Mouse (Mus musculus) mouse embryonic stem cell (cell line): Measurements from ENCODE around the gene Wdr82.

Experiments
- in situ Hi-C, 2 experiments: fragments of 300-500 bp; cut with MboI; formaldehyde crosslinking; loops; 1 replicate in 1 of 2; 3 replicates in 1 of 2; pipeline ENCODE4 v1.14.3; 2019 to 2020; ENCODE audit warnings: low sequenced_read_pairs in 2 of 2, low pct_unique_long_range_greater_than_20kb in 1 of 2, mixed read lengths in 1 of 2; ENCODE audit not compliant: unreplicated experiment in 1 of 2

The Wdr82 gene

GRCm38 (mm10) chr9:106192024-106192423, 21.3 kb downstream of the Wdr82 start:
- in situ Hi-C loops = loop anchor here in 1 of 2 experiments (25.0 kb wide), 1 partner anchor 645 kb away; no protein-coding TSS in a partner anchor

DNA sequence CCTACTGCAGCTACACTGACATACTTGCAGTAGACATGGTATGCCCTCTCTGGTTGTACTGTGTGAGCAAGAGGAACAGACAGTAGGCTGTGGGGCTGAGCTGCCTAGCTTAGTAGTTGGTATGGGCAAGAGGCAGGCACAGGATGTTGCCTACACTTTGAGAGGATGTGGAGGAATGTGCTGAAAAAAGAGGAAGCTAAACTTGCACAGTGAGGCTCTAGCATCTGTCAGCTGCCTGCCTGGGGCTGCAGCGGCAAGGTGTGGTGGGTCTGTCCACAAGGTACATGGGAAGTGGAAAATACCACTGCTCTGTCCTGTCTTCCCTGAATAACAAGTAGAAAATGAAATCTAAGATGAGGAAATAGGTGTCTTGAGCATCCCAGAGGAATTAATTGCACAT, 22.3 kb downstream of the Wdr82 start:
- in situ Hi-C loops = loop anchor here in 1 of 2 experiments (25.0 kb wide), 1 partner anchor 644 kb away; no protein-coding TSS in a partner anchor

DNA sequence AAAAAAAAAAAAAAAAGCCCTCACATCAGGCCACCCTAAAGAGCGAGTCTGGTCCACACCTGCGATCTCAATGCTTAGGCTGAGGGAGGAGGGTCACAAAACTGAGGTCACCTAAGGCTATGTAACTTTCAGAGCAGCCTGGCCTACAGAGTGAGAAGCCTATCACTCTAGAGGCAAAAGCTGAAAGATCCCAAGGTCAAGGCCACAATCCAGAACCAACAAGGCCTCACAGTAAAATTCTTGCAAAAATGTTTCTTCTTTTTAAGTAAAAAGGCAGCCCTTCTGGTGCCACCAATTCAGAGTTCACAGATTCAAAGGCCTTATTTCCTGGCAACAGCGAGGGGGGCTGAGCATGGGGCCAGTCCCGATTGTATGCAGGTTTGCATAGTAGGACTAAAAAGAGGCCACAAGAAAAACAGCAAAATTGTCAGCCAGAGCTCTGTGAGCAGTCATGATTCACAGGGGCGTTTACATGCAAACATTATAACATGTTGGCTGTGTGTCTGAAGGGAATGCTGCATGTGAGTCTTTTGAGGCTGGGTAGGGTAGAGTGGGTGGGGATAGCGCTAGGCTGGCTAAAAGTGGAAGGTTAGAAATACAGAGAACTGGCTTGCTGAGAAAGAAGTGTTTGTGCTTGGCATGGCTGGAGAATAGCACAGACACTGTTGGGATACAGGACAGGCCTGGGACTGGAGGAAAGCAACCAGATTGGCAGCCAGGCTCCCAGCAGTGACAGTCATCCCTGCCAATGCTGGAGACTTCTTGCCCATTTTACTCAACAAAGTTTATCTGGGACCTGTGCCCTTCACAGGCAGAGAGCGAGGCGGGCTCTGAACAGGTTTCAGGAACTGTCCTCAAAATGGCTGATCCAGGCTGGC, 23.4 kb downstream of the Wdr82 start:
- in situ Hi-C loops = loop anchor here in 1 of 2 experiments (25.0 kb wide), 1 partner anchor 643 kb away; no protein-coding TSS in a partner anchor

DNA sequence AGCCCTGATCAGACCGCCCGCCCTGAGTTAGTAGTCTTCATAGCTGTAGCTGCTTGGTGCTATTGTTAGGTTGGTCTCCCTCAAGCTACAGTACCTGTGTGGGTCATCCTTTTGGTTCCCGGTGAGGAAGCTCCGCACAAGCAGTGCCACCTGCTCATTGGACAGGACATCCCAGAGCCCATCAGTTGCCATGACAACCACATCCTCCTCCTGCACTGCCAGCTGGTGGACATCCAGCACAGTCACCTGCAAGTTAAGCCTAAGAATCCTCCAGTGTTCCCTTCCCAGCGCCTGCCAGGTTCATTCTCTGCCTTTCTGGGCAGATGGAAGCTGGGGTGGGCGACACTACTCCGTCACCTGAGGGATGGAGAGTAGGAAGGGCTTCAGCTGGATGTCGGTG, 25.0 kb downstream of the Wdr82 start:
- in situ Hi-C loops = loop anchor here in 1 of 2 experiments (25.0 kb wide), 1 partner anchor 642 kb away; no protein-coding TSS in a partner anchor

DNA sequence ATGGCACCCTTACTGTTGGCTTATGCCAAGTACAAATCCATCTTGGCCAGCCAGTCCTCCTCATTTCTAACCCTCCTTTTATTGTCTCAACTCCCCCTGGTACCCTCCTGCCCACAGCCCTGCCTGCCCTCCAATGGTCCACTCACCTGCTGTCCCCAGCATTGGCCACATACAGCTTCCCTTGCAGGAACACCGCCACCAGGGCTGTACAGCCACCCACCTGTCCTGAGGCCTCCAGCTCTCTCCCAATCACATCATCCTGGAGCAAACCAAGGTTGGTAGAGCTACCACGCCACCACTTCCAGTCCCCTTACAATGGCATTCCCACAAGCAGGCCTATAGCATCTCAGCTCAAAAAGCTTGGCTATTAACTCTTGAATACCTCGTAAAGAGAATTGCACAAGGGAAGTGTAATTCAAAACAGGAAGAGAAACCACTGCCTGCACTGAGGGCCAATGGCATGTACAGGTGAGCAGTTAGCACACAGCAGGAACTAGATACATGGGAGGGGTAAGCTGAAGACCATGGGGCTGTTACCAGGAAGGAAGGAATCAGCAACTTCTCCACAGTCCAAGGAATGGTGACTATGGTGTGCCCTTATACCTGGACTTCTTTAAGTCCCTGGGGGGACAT, 26.5 kb downstream of the Wdr82 start:
- in situ Hi-C loops = loop anchor here in 1 of 2 experiments (25.0 kb wide), 1 partner anchor 640 kb away; no protein-coding TSS in a partner anchor

GRCm38 (mm10) chr9:106197732-106198131, 27.0 kb downstream of the Wdr82 start:
- in situ Hi-C loops = loop anchor here in 1 of 2 experiments (25.0 kb wide), 1 partner anchor 640 kb away; no protein-coding TSS in a partner anchor

DNA sequence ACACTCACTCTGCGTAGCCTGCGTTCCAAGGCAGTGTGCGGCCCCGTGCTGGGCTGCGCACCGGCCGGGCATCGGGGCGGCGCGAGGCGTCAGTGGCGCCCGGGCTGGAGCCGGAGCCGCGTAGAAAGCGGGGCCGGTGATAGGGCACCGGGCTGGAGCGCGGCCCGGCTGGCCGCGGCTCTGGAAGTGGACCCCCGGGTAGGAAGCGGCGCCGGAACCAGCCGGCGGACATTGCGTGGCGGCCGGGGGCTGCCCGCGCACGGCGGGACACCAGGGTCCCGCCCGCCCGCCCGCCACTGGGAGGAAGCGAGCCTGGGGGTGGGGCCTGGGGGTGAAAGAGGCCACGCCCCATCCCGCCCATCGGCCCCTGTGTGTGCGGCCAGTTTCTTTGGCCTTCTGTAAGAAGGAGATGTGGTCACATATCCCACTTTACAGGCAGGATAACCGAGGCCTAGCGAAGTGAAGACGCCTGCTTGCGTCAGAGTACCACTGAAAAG, 28.3 kb downstream of the Wdr82 start:
- in situ Hi-C loops = loop anchor here in 1 of 2 experiments (25.0 kb wide), 1 partner anchor 638 kb away; no protein-coding TSS in a partner anchor

GRCm38 (mm10) chr9:106199535-106200272, 29.0 kb downstream of the Wdr82 start, which contains the start of gene Ppm1m:
Gene Ppm1m (minus strand): TSS chr9:106199746.
- in situ Hi-C loops = loop anchor here in 1 of 2 experiments (25.0 kb wide), 1 partner anchor 638 kb away; no protein-coding TSS in a partner anchor

- in situ Hi-C loops = no loop called here
Observed at GRCm38 (mm10) chr9:106201895-106202294, 31.2 kb downstream of the Wdr82 start.

- in situ Hi-C loops = no loop called here
Observed at GRCm38 (mm10) chr9:106202819-106203636, 32.3 kb downstream of the Wdr82 start, which contains the start of gene Twf2. Gene Twf2 (plus strand): TSS chr9:106203108.

GRCm38 (mm10) chr9:106203990-106204851, 33.5 kb downstream of the Wdr82 start:
- in situ Hi-C loops = no loop called here

DNA sequence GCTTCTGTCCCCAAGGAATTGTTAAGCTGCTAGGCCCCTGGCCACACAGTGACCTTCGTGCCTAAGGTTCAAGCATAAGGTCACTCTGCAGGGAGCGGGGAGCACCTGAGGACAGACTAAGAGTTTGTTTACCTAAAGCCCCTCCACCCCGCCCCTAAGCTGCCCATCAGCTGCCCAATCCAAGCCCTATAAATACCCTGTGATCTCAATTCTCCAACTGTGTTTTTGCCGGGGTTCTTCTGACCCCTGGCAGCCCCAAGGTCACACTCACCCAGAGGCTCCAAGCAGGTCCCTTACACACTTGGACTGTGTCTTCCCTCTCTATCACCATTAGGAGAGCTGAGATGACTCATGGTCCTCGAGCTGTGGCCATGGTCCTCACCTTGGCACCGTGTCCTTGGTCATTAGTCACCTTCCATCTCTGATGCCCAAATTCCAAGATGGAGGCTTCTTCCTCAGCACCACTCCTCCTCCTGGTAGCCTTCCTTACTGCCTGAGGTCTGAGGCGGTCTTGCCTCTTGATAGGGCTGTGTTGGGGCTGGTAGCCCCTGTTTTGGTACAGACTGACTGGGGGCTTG, 35.1 kb downstream of the Wdr82 start:
- in situ Hi-C loops = no loop called here

DNA sequence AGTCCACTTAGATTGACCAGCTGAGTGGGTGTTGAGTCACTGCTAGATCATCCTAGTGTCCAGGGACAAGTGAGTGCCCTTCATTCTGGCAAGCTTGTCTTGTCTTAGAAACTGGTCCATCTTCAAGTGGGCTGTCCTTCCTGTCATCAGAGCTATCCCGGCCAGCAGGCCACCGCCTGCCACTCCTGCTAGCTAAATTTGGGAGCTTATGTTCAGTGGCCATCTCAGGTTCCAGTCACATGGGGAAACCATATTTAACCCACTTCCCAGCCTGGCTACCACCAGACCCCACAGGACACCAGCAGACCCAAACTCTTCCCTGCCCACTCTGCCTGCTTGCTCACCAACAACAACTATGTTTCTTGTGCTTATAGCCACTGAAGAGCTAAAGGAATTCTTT, 35.8 kb downstream of the Wdr82 start:
- in situ Hi-C loops = no loop called here

- in situ Hi-C loops = no loop called here
Observed at GRCm38 (mm10) chr9:106208181-106208580, 37.5 kb downstream of the Wdr82 start.

DNA sequence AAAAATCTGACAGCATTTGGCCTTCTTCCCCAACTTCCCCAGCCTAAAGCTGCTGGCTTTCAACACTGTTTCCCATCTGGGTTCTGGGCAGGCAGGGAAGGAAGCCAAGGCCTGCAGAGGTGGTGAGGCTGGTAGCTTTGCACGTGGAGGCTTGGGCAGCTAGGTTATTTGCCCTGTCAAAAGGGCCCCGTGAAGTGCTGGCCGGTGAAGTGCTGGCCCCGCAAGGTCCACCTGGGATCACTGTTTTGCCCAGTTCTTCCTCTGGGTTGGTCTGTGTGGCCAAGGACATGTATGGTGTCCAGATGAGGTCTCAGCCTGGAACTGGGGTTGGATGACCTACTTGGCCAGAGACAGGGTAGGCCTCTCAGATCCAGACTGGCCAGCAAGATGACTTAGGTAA, 39.2 kb downstream of the Wdr82 start:
- in situ Hi-C loops = no loop called here

DNA sequence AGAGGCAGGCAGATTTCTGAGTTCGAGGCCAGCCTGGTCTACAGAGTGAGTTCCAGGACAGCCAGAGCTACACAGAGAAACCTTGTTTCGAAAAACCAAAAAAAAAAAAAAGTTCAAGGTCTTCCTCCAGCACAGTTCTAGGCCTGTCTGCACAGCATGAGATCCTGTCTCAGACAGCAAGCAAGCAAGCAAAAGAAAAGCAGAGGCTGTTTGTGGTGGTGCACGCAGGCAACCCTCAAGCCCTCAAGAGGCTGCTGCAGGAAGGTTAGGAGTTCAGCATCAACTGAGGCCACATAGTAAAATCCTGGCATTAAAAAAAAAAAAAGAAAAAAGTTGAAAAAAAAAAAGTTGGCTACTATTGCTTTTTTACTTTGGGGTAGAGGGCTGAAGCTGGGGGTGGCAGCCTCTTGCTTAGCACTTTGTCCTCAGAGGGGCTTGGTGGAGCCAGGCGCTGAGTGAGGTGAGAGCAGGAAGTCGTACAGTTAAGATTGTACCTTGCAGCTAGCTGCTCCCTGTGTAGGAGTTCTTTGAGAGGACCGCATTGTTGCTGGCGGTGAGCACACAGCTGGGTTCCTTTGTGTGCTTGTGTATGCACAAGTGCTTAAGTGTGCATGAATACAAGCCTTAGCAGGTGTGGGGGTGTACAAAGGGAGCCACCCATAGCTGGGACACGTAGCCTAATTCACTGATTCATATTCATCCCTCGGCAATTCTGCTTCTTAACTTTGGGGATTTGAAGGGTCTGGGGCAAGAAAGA, 40.3 kb downstream of the Wdr82 start:
- in situ Hi-C loops = no loop called here
